ENCODE assay signal across 12 mouse cellular contexts in the genomic region with DNA sequence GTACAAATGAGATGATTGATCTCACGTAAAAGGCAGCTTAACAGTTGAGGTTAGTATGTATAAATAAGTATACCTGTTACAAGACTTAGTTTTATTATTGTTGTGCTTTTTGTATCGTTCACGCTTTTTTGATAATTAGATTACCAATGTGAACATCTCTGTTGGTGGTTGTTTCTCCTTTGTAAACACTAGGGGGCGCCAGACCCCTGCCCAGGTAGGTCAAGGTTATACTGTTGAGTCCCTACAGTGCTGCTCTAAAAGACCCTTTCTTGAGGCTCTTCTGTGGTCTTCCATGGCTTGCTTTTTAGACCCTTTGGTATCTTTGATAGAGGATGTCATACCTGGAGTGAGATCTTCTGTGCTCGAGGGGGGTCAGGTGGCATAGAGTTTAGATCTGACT. TPM values are rescaled to one million over a fixed set of nuclear protein-coding genes. Genes with fewer than 3 reads are reported as not detected.
A peak's percentile ranks its signal among the peaks of the same experiment; 100 is the strongest.
DNase-seq lines count a peak whose midpoint lies in the region; ATAC-seq and TF ChIP-seq lines count a peak whose summit lies in the region.
"Had no signal": no experiment of that assay in that cellular context is flagged by ENCODE, and none has a peak within 500 bp of the region (broad histone marks: within the 10 kb centered on the region; RNA-seq: fewer than 3 reads in every experiment).

No protein-coding gene starts in this region.

- H3K27me3 ChIP-seq in liver, adult 2 months (ENCODE audit: control insufficient read depth, insufficient read depth, low read length): no peaks in the 10 kb centered on the region
- H3K27me3 ChIP-seq in liver, embryonic 12.5 days (replicated peaks): no peaks in the 10 kb centered on the region
- H3K27me3 ChIP-seq in G1E (ENCODE audit: insufficient read depth, low read length): no peaks in the 10 kb centered on the region
- H3K27me3 ChIP-seq: heart, embryonic 13.5 days had no signal

- peak; percentile 56; the same call in 1 of the 2 replicates for TF ChIP-seq CTCF in liver, adult 2 months (IDR thresholded peaks at IDR 0.05; ENCODE audit: low read depth, low read length)
- peak; percentile 60 for TF ChIP-seq CTCF in G1E (IDR thresholded peaks at IDR 0.05; ENCODE audit: low read depth, low read length)

- H3K36me3 ChIP-seq in liver, adult 2 months (ENCODE audit: control insufficient read depth, insufficient read depth, low read length): peaks cover 6% of the 10 kb centered on the region; the same call in 1 of the 2 replicates
- peaks cover 61% of the 10 kb centered on the region for H3K36me3 ChIP-seq in liver, embryonic 12.5 days
- H3K36me3 ChIP-seq in G1E (replicated peaks): peaks cover 86% of the 10 kb centered on the region

- no peak for ATAC-seq in CD4-positive, CD25-positive, alpha-beta regulatory T cell, adult 4 months
- ATAC-seq in liver, embryonic 12.5 days: no peak
- no peak for ATAC-seq in G1E (ENCODE audit: extremely low read depth, insufficient number of reproducible peaks, low FRiP score, poor library complexity, severe bottlenecking)
- peak; percentile 26 for ATAC-seq in inflammation-experienced regulatory T-cells, adult 6 months
- ATAC-seq in frontal cortex, adult (ENCODE audit: low TSS enrichment): no peak

- H3K4me2 ChIP-seq in liver, embryonic 12.5 days: no peak overlapping the region
- H3K4me2 ChIP-seq: heart, embryonic 13.5 days had no signal

- peaks cover 17% of the 10 kb centered on the region for H3K4me1 ChIP-seq in liver, adult 2 months (ENCODE audit: control insufficient read depth, insufficient read depth, low read length)
- 0 out of 2 replicates have a peak, but pooled peaks cover 4% of the 10 kb centered on the region for H3K4me1 ChIP-seq in liver, embryonic 12.5 days
- peaks cover 8% of the 10 kb centered on the region for H3K4me1 ChIP-seq in G1E (ENCODE audit: insufficient read depth, low read depth, low read length)

- TF ChIP-seq POLR2A in liver, adult 2 months (IDR thresholded peaks at IDR 0.05; ENCODE audit: extremely low read depth, insufficient read depth, low read length): no peak

- H3K27ac ChIP-seq in liver, adult 2 months (replicated peaks; ENCODE audit: insufficient read depth, low read depth, low read length): no peak overlapping the region
- H3K27ac ChIP-seq in liver, embryonic 12.5 days: no peak overlapping the region
- H3K27ac ChIP-seq: heart, embryonic 13.5 days; macrophage had no signal

- no peak overlapping the region for H3K9ac ChIP-seq in liver, adult 2 months (ENCODE audit: low read depth, low read length)
- no peak overlapping the region for H3K9ac ChIP-seq in liver, embryonic 12.5 days
- H3K9ac ChIP-seq: heart, embryonic 13.5 days had no signal

- H3K4me3 ChIP-seq in liver, adult 2 months (ENCODE audit: insufficient read depth, low read depth, low read length): no peak overlapping the region
- no peak overlapping the region for H3K4me3 ChIP-seq in liver, embryonic 12.5 days
- no peak overlapping the region for H3K4me3 ChIP-seq in G1E (ENCODE audit: low read depth, low read length)
- H3K4me3 ChIP-seq: heart, embryonic 13.5 days had no signal

- H3K9me3 ChIP-seq in liver, embryonic 12.5 days (replicated peaks): no peaks in the 10 kb centered on the region
- H3K9me3 ChIP-seq in G1E (replicated peaks): no peaks in the 10 kb centered on the region
- H3K9me3 ChIP-seq: heart, embryonic 13.5 days had no signal

- WGBS in liver, adult 2 months: 75% methylated on average over 5 of the region's 5 CpGs
- WGBS in liver, embryonic 12.5 days (ENCODE audit: insufficient replicate concordance): 68% methylated on average over 5 of the region's 5 CpGs

- H3K79me2 ChIP-seq in liver, adult 2 months (ENCODE audit: control insufficient read depth, insufficient read depth, low read length): peaks cover 15% of the 10 kb centered on the region; the same call in 1 of the 2 replicates

- peak; percentile 58 for DNase-seq in CD4-positive, CD25-positive, alpha-beta regulatory T cell, adult 2 months (ENCODE audit: low read depth, low spot score)
- no peak for DNase-seq in liver, adult 2 months (ENCODE audit: extremely low read depth, low read depth, low spot score)
- DNase-seq in G1E (ENCODE audit: low spot score): peak; percentile 16
- DNase-seq in kidney, adult 18-20 months: no peak
- DNase-seq: cerebellum, adult 9-10 months; kidney, adult 9 months had no signal

RNA-seq across cellular contexts. Expression of a gene that starts 20.8 kb away (rescaled TPM):
- 1 to 10 TPM; 6.3 to 9.7 TPM for polyA plus RNA-seq in CD4-positive, CD25-positive, alpha-beta regulatory T cell, adult 4 months (2017; shearing (Covaris generic))
- 6.9 and 11.2 TPM in 2 replicates for total RNA-seq in liver, adult 2 months (2014; rRNA removed)
- polyA plus RNA-seq in liver, adult 2 months (2012; rRNA removed): 2.0 and 2.8 TPM in 2 replicates
- polyA plus RNA-seq in liver, embryonic 12.5 days (2016; fragmentation: Nextera tagmentation; extraction: Ambion mirVana): 13.3 and 14.8 TPM in 2 replicates
- total RNA-seq in G1E (2014; fragmentation: Nextera tagmentation) (31.5 and 32.6 TPM in 2 replicates), G1E (2017) (15.7 and 18.8 TPM in 2 replicates)
- 1.5 and 1.7 TPM in 2 replicates for polyA plus RNA-seq in G1E (2012)
- 1 to 10 TPM; 4.3 to 8.8 (median 5.5) TPM for polyA plus RNA-seq in inflammation-experienced regulatory T-cells, adult 6 months (2017; shearing (Covaris generic))

Comparison
In these comparisons a context has a peak if more than half of its experiments do, and no peak if none do; other contexts are left out.
1. DNase-seq: peak in CD4-positive, CD25-positive, alpha-beta regulatory T cell, adult 2 months (single experiment) and G1E (single experiment); none in liver, adult 2 months (single experiment) and kidney, adult 18-20 months (single experiment).